Mouse (Mus musculus): ENCODE data around the gene Tectb.

- TF ChIP-seq EP300 (IDR thresholded peaks at IDR 0.05; ENCODE audit: low read depth) = no peak
- TF ChIP-seq CTCF (IDR thresholded peaks at IDR 0.05; ENCODE audit: low read depth) = peak; percentile 70
These were observed 64.3 kb downstream of the Tectb start for GRCm38 (mm10) chr19:55244791-55245231.

All from liver, embryonic 14.5 days (tissue).